Mouse (Mus musculus) hematopoietic stem cell, adult 5-6 weeks (primary cell): Measurements from ENCODE around the gene Scnm1. TPM values are rescaled to one million over a fixed set of nuclear protein-coding genes. Genes with fewer than 3 reads are reported as not detected.
"Not testable (repeated sequence)": the region's sequence is repeated elsewhere in the genome, so short reads cannot be mapped to it uniquely, and the experiment has no call there.

Experiments
- ATAC-seq, 2 experiments: fragments of 125-278 bp in 1 of 2; replicated peaks in 1 of 2; 2 replicates each; pipeline ENCODE4 v1.8.0; 2016 to 2017; ENCODE audit warnings: inconsistent platforms in 2 of 2, mild to moderate bottlenecking in 2 of 2, moderate number of reproducible peaks in 2 of 2, low read depth in 1 of 2, moderate TSS enrichment in 1 of 2; ENCODE audit not compliant: low FRiP score in 2 of 2, poor library complexity in 2 of 2, severe bottlenecking in 2 of 2, insufficient read depth in 1 of 2, low TSS enrichment in 1 of 2
- total RNA-seq: library from RNA; stranded (forward); fragments of 172-1452, 232-1000 nt; gene quantifications from 2 replicates; pipeline ENCODE4 v1.2.3, GENCODE M21; 2017

Gene Scnm1
- total RNA-seq, 1 experiment from 2014 or later: 116 TPM

DNA sequence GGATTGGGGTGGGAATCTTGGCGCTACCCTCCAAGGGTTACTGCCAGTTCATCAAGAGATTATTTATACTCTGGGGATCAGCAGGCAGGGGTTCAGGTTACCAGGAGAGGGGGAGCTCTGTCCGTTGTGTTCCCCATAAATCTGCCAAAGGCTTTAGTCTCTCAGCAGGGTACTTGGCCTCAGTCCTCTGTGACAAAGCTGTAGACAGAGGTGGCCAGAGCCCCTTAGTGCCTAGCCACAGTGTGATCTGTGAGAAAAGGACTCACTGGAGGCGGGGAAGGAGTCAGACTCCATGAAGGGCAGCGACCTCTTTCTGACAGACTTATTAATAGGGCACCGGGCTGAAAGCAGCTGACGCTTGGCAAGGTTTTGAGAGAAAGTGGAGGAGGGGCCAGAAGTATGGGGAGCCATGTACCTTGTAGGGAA is 4.6 kb downstream of the Scnm1 start:
- ATAC-seq: no peak

- ATAC-seq: no peak
Observed at GRCm38 (mm10) chr3:95124972-95125371, 8.8 kb downstream of the Scnm1 start.

- ATAC-seq: peak; percentile 53 to 61; a peak in 3 of 4 replicates
Observed at GRCm38 (mm10) chr3:95124246-95124645, 9.6 kb downstream of the Scnm1 start, which contains the start of gene Tmod4. Tmod4 (plus strand) TSS chr3:95124476.

DNA sequence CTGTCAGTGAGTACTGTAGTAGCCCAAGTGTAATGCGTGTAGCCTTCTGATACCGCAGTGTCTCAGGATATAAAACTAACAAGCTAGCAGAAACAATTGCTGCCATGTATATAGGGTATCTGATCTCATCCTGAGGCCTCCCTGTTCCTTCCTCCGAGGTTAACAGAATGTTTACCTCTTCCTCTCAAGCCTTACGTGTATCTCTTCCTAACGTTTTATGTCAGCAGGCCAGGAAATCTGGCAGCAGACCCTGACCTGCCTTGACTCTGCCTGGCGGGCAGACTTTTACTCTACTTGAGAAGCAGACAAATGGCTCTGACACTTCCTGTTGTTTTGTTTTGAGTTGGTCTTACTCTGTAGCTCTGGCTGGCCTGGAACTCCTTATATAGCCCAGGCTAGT is 12.2 kb downstream of the Scnm1 start:
- ATAC-seq: no peak

DNA sequence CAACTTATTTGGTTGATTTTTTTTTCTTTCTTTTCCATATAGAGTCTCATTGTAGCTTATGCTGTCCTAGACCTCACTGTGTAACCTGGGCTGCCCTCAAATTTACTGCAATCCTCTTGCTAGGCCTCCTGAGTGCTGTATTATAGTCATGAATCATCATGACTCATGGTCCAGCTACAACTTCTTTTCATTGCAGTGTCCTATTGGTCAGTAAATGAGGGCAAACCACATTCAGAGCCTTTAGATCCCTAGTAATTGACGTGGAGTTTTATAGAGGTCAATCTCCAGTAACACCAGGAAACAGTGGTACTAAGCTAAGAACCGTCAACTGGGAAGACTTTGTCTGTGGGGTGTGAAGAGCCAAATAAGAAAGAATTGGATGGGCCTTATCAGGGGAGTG is 16.1 kb downstream of the Scnm1 start:
- ATAC-seq: no peak

DNA sequence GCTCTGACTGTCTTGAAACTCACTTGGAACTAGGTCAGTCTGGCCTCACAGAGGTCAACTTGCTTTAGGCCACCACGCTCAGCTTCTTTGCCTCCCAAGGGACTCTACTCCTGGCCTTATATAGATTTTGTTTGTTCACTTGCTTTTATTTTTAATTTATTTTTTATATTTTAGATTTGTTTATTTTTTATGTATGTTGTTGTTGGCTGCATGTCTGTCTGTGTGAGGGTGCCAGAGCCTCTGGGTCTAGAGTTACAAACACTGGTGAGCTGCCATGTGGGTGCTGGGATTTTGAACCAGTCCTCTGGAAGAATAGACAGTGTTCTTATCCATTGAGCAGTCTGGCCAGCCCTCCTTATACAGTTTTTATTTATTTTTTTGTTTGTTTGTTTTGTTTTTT is 21.1 kb downstream of the Scnm1 start:
- ATAC-seq: no peak

DNA sequence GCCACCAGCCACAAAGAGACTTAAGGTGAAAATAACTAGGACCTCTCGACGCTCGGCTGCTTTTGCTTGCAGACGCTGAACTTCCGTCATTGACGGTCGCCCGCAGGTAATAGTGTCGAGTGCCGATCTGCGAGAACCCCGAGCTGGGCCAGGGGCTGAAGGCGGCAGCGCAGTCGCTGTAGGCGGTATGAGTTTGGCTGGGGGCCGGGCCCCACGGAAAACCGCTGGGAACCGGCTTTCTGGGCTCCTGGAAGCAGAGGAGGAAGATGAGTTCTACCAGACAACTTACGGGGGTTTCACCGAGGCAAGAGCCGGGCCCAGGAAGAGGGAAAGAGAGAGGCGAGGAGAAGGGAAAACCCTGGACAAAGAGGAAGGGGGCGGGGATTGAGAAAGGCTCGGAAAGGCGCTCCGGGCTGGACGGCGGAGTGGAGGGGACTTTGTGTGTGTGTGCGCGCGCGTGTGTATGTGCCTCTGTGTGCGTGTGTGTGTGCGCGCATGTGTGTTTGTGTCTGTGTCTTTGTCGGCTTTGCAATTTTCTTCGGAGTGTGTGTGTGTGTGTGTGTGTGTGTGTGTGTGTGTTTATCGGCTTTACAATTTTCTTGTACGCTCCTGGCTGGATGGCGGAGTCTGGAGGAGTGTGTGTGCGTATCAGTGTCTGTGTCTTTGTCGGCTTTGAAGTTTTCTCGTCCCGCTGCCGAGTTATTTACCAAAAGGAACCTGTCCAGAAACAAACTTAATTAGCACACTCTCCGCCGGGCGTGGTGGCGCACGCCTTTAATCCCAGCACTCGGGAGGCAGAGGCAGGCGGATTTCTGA is 22.7 kb downstream of the Scnm1 start, which contains the start of gene Vps72:
Gene Vps72, plus strand, starts transcription at position 112 of the 816 bp plus-strand sequence.
- ATAC-seq: peak; percentile 86 to 91

GRCm38 (mm10) chr3:95107898-95108297 is 25.9 kb downstream of the Scnm1 start:
- ATAC-seq: no peak

GRCm38 (mm10) chr3:95107308-95107707 is 26.5 kb downstream of the Scnm1 start:
- ATAC-seq: not testable (repeated sequence)

GRCm38 (mm10) chr3:95106338-95107117 is 27.3 kb downstream of the Scnm1 start, which contains the start of gene Pip5k1a:
Pip5k1a (minus strand) TSS chr3:95106930.
- peak; percentile 83 to 84 for ATAC-seq

DNA sequence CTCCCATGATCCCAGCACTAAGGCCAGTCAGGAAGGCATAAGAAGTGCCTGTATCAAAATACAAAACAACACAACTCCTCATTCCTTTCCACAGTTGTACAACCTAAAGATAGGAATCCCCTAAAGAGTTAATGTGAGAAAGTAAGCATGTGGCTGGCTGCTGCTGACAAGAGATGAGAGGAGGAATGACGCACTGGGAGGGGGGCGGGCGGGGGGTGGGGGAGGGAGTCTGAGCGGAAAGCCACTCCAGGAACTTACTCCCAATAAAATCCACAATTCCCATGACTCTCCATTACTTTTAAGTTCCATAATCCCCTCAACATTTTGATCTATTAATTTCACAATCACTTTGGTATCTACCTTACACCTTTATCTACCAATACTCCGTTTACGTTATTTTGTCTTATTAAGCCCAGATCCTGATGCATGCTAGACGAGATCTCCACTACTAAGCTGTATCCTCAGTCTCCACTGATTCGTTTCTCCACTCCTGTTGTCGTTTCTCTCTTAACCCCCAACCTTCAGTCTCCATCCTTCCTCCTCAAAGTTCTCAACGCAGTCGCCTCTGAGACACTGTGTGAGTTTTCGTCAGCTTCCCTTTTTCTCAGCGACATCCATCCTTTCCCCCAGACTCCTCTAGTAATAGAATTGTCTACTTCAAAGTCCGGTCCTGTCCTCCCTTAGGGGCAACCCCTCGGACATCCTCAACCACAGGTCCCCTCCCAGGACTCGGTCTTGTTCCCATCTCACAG is 28.0 kb downstream of the Scnm1 start:
- peak in 1 of 2 experiments; percentile 6; a peak in 1 of 4 replicates for ATAC-seq

DNA sequence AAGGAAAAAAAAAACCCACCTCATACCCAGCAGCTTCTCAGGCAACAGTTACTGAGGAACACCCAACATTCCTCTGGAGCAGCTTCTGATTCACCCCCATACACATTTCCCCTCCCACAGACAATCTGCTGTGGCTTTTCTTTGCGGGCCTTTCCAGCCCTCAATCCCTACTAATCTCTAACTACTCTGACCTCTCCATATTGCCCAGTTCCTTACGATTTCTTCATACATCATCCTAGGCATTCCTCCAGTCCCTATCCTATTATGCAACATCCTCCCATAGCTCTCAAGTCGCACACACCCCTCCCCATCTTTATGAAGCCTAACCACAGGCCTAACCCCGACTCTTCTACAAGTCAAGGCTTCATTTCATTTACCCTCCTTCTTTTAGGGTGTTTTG is 28.7 kb downstream of the Scnm1 start:
- no peak for ATAC-seq

- no peak for ATAC-seq
Observed at GRCm38 (mm10) chr3:95100854-95101253, 33.0 kb downstream of the Scnm1 start.

GRCm38 (mm10) chr3:95088071-95088470 is 45.7 kb downstream of the Scnm1 start:
- no peak for ATAC-seq
